Mouse (Mus musculus): ENCODE measurements at regions not wholly inside any gene's neighbourhood (a gene's known extent, or its start where the extent isn't known, plus 50 kb on each side); places are given as distances from the start of the nearest gene placed in this dataset.
A peak's percentile ranks its signal among the peaks of the same experiment; 100 is the strongest.

GRCm38 (mm10) chr16:78153899-78154605 is 147.2 kb upstream of the Cxadr start:
- no peak for TF ChIP-seq POLR2A (IDR thresholded peaks at IDR 0.05; ENCODE audit: insufficient read depth, low read length)
- TF ChIP-seq EP300 (IDR thresholded peaks at IDR 0.05; ENCODE audit: insufficient read depth, low read depth, low read length), result no peak
- no peak for TF ChIP-seq CTCF (IDR thresholded peaks at IDR 0.05; ENCODE audit: low read depth, low read length)
- H3K36me3 ChIP-seq (ENCODE audit: control insufficient read depth, insufficient read depth, low read length, poor library complexity, severe bottlenecking), result no peaks in the 10 kb centered on the region
- H3K27me3 ChIP-seq (ENCODE audit: control insufficient read depth, insufficient read depth, low read length, poor library complexity, severe bottlenecking), result no peaks in the 10 kb centered on the region; the same call in none of the 2 replicates
- no peak overlapping the region for H3K27ac ChIP-seq (ENCODE audit: insufficient read depth, low read length)
- H3K4me3 ChIP-seq (ENCODE audit: low read depth, low read length), result no peak overlapping the region
- no peak overlapping the region for H3K9ac ChIP-seq (ENCODE audit: low read depth, poor library complexity, severe bottlenecking)
- H3K4me1 ChIP-seq (ENCODE audit: control insufficient read depth, insufficient read depth, low read length), result no peaks in the 10 kb centered on the region
- no peaks in the 10 kb centered on the region for H3K9me3 ChIP-seq (replicated peaks; ENCODE audit: control insufficient read depth, insufficient read depth, low read length, poor library complexity, severe bottlenecking)

- H3K4me1 ChIP-seq (ENCODE audit: control insufficient read depth, insufficient read depth, low read length), result no peaks in the 10 kb centered on the region
- H3K9me3 ChIP-seq (replicated peaks; ENCODE audit: control insufficient read depth, insufficient read depth, low read length, poor library complexity, severe bottlenecking), result no peaks in the 10 kb centered on the region
- H3K27ac ChIP-seq (ENCODE audit: insufficient read depth, low read length), result no peak overlapping the region
- H3K9ac ChIP-seq (ENCODE audit: low read depth, poor library complexity, severe bottlenecking), result no peak overlapping the region
- H3K27me3 ChIP-seq (ENCODE audit: control insufficient read depth, insufficient read depth, low read length, poor library complexity, severe bottlenecking), result no peaks in the 10 kb centered on the region
- H3K36me3 ChIP-seq (ENCODE audit: control insufficient read depth, insufficient read depth, low read length, poor library complexity, severe bottlenecking), result no peaks in the 10 kb centered on the region
- H3K4me3 ChIP-seq (ENCODE audit: low read depth, low read length), result no peak overlapping the region
- no peak for TF ChIP-seq POLR2A (IDR thresholded peaks at IDR 0.05; ENCODE audit: insufficient read depth, low read length)
- TF ChIP-seq CTCF (IDR thresholded peaks at IDR 0.05; ENCODE audit: low read depth, low read length), result no peak
- TF ChIP-seq EP300 (IDR thresholded peaks at IDR 0.05; ENCODE audit: insufficient read depth, low read depth, low read length), result no peak
Measured at GRCm38 (mm10) chr16:78144146-78144545, 157.1 kb upstream of the Cxadr start.

- no peak overlapping the region for H3K27ac ChIP-seq (ENCODE audit: insufficient read depth, low read length)
- no peaks in the 10 kb centered on the region for H3K4me1 ChIP-seq (ENCODE audit: control insufficient read depth, insufficient read depth, low read length)
- H3K27me3 ChIP-seq (ENCODE audit: control insufficient read depth, insufficient read depth, low read length, poor library complexity, severe bottlenecking), result no peaks in the 10 kb centered on the region
- no peak overlapping the region for H3K9ac ChIP-seq (ENCODE audit: low read depth, poor library complexity, severe bottlenecking)
- H3K4me3 ChIP-seq (ENCODE audit: low read depth, low read length), result no peak overlapping the region
- H3K36me3 ChIP-seq (ENCODE audit: control insufficient read depth, insufficient read depth, low read length, poor library complexity, severe bottlenecking), result no peaks in the 10 kb centered on the region
- TF ChIP-seq EP300 (IDR thresholded peaks at IDR 0.05; ENCODE audit: insufficient read depth, low read depth, low read length), result no peak
- no peaks in the 10 kb centered on the region for H3K9me3 ChIP-seq (replicated peaks; ENCODE audit: control insufficient read depth, insufficient read depth, low read length, poor library complexity, severe bottlenecking)
Measured at GRCm38 (mm10) chr16:78135501-78135900, 165.8 kb upstream of the Cxadr start.

GRCm38 (mm10) chr16:78134531-78134930 is 166.8 kb upstream of the Cxadr start:
- Histone ChIP-seq H3K27ac (ENCODE audit: insufficient read depth, low read length) (no peak overlapping the region), H3K9ac (ENCODE audit: low read depth, poor library complexity, severe bottlenecking) (no peak overlapping the region), H3K4me3 (ENCODE audit: low read depth, low read length) (no peak overlapping the region), H3K9me3 (replicated peaks; ENCODE audit: control insufficient read depth, insufficient read depth, low read length, poor library complexity, severe bottlenecking) (no peaks in the 10 kb centered on the region), H3K4me1 (ENCODE audit: control insufficient read depth, insufficient read depth, low read length) (no peaks in the 10 kb centered on the region), H3K36me3 (ENCODE audit: control insufficient read depth, insufficient read depth, low read length, poor library complexity, severe bottlenecking) (no peaks in the 10 kb centered on the region), H3K27me3 (ENCODE audit: control insufficient read depth, insufficient read depth, low read length, poor library complexity, severe bottlenecking) (no peaks in the 10 kb centered on the region)
- TF ChIP-seq POLR2A (IDR thresholded peaks at IDR 0.05; ENCODE audit: insufficient read depth, low read length) (no peak), EP300 (IDR thresholded peaks at IDR 0.05; ENCODE audit: insufficient read depth, low read depth, low read length) (no peak), CTCF (IDR thresholded peaks at IDR 0.05; ENCODE audit: low read depth, low read length) (no peak)

GRCm38 (mm10) chr16:78121668-78122067 is 179.6 kb upstream of the Cxadr start:
- H3K4me1 ChIP-seq (ENCODE audit: control insufficient read depth, insufficient read depth, low read length), result no peaks in the 10 kb centered on the region
- H3K36me3 ChIP-seq (ENCODE audit: control insufficient read depth, insufficient read depth, low read length, poor library complexity, severe bottlenecking), result no peaks in the 10 kb centered on the region
- H3K27ac ChIP-seq (ENCODE audit: insufficient read depth, low read length), result no peak overlapping the region
- no peaks in the 10 kb centered on the region for H3K27me3 ChIP-seq (ENCODE audit: control insufficient read depth, insufficient read depth, low read length, poor library complexity, severe bottlenecking)
- no peak overlapping the region for H3K9ac ChIP-seq (ENCODE audit: low read depth, poor library complexity, severe bottlenecking)
- peaks cover 5% of the 10 kb centered on the region for H3K9me3 ChIP-seq (replicated peaks; ENCODE audit: control insufficient read depth, insufficient read depth, low read length, poor library complexity, severe bottlenecking)
- TF ChIP-seq CTCF (IDR thresholded peaks at IDR 0.05; ENCODE audit: low read depth, low read length) (no peak), EP300 (IDR thresholded peaks at IDR 0.05; ENCODE audit: insufficient read depth, low read depth, low read length) (no peak), POLR2A (IDR thresholded peaks at IDR 0.05; ENCODE audit: insufficient read depth, low read length) (no peak)
- no peak overlapping the region for H3K4me3 ChIP-seq (ENCODE audit: low read depth, low read length)

- no peak overlapping the region for H3K9ac ChIP-seq (ENCODE audit: low read depth, poor library complexity, severe bottlenecking)
- H3K4me1 ChIP-seq (ENCODE audit: control insufficient read depth, insufficient read depth, low read length), result no peaks in the 10 kb centered on the region
- no peaks in the 10 kb centered on the region for H3K27me3 ChIP-seq (ENCODE audit: control insufficient read depth, insufficient read depth, low read length, poor library complexity, severe bottlenecking)
- H3K27ac ChIP-seq (ENCODE audit: insufficient read depth, low read length), result peak overlapping the region; percentile 25; the same call in 1 of the 2 replicates
- TF ChIP-seq POLR2A (IDR thresholded peaks at IDR 0.05; ENCODE audit: insufficient read depth, low read length), result no peak
- TF ChIP-seq EP300 (IDR thresholded peaks at IDR 0.05; ENCODE audit: insufficient read depth, low read depth, low read length), result no peak
- H3K36me3 ChIP-seq (ENCODE audit: control insufficient read depth, insufficient read depth, low read length, poor library complexity, severe bottlenecking), result no peaks in the 10 kb centered on the region
- H3K9me3 ChIP-seq (replicated peaks; ENCODE audit: control insufficient read depth, insufficient read depth, low read length, poor library complexity, severe bottlenecking), result peaks cover 5% of the 10 kb centered on the region
- no peak overlapping the region for H3K4me3 ChIP-seq (ENCODE audit: low read depth, low read length)
Measured at GRCm38 (mm10) chr16:78120346-78120899, 180.9 kb upstream of the Cxadr start.

All from ES-Bruce4 (cell line).